In the genomic region with DNA sequence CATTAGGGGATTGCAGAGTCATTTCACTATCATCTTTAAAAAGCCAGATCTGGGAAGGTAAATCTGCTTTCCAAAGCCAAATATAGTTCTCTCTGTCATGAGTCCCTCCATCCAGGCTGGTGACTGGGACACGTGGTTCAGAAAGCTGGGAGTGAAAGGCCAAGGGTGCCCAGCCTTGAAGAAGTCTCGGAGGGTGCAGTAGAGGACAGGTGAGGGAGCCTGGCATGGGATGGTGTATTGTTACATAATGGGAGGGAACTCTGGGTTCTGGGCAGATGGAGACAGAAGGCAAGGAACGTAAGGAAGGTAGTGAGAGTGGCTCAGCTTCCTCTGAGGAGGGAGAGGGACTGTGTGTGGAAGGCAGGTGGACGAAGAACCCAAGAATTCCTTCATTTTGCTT, we compare ENCODE assay signal across 25 mouse cellular contexts. TPM values are rescaled to one million over a fixed set of nuclear protein-coding genes. Genes with fewer than 3 reads are reported as not detected.
DNase-seq lines count a peak whose midpoint lies in the region; TF ChIP-seq lines count a peak whose summit lies in the region.
"Had no signal": no experiment of that assay in that cellular context is flagged by ENCODE, and none has a peak within 500 bp of the region (broad histone marks: within the 10 kb centered on the region; RNA-seq: fewer than 3 reads in every experiment).

No protein-coding gene starts in this region.

- no peaks in the 10 kb centered on the region for H3K79me2 ChIP-seq in heart, adult 2 months (replicated peaks; ENCODE audit: control insufficient read depth, insufficient read depth, low read length)

- DNase-seq in cerebellum, adult 11-12 months = peak; percentile 57
- DNase-seq in cerebellum, postnatal 10 days = no peak
- peak; percentile 65 for DNase-seq in cerebellum, adult 9-11 months
- no peak for DNase-seq in cerebellum, adult 11 months
- DNase-seq in heart, adult 11 months = peak; percentile 91
- no peak for DNase-seq in heart, adult 2 months
- DNase-seq in brain, adult 2 months (ENCODE audit: low read depth, low spot score) = peak; percentile 64
- DNase-seq: adrenal gland, adult 8-10 months; adrenal gland, postnatal 25 days; gastrocnemius, postnatal 10 days; gastrocnemius, postnatal 36 days; heart, postnatal 10 days; heart, postnatal 36 days; kidney, adult 11 months had no signal

- H3K9ac ChIP-seq in heart, adult 2 months (ENCODE audit: low read depth, low read length) = no peak overlapping the region
- H3K9ac ChIP-seq: embryonic facial prominence, embryonic 12.5 days; embryonic facial prominence, embryonic 15.5 days; forebrain, postnatal 0 days; heart, embryonic 12.5 days; heart, embryonic 15.5 days; hindbrain, embryonic 13.5 days; intestine, embryonic 15.5 days had no signal

- H3K27ac ChIP-seq in heart, adult 2 months = no peak overlapping the region
- H3K27ac ChIP-seq: embryonic facial prominence, embryonic 12.5 days; embryonic facial prominence, embryonic 15.5 days; heart, embryonic 15.5 days; hindbrain, embryonic 10.5 days; hindbrain, embryonic 13.5 days; intestine, embryonic 15.5 days had no signal

- TF ChIP-seq CTCF in heart, adult 2 months (IDR thresholded peaks at IDR 0.05) = no peak

- intact Hi-C loops in heart, adult 2 months (cut with DNase I) = no loop called here

- H3K4me1 ChIP-seq in heart, adult 2 months (ENCODE audit: control insufficient read depth, insufficient read depth, low read length) = no peaks in the 10 kb centered on the region; the same call in 1 of the 2 replicates

- H3K27me3 ChIP-seq in heart, adult 2 months (ENCODE audit: control insufficient read depth, insufficient read depth, low read length) = 0 out of 2 replicates have a peak, but pooled peaks cover 1% of the 10 kb centered on the region

- TF ChIP-seq POLR2A in heart, adult 2 months (IDR thresholded peaks at IDR 0.05; ENCODE audit: insufficient read depth, low read depth, low read length) = no peak

- no peak for TF ChIP-seq EP300 in heart, adult 2 months (IDR thresholded peaks at IDR 0.05; ENCODE audit: insufficient read depth, low read depth, low read length)

- 72% methylated on average over 4 of the region's 4 CpGs for WGBS in heart, adult 2 months

- H3K36me3 ChIP-seq in heart, adult 2 months (ENCODE audit: control insufficient read depth, insufficient read depth, low read length) = no peaks in the 10 kb centered on the region
- H3K36me3 ChIP-seq: embryonic facial prominence, embryonic 12.5 days; embryonic facial prominence, embryonic 15.5 days; heart, embryonic 12.5 days; heart, embryonic 15.5 days; intestine, embryonic 15.5 days had no signal

- H3K4me3 ChIP-seq in heart, adult 2 months = no peak overlapping the region
- H3K4me3 ChIP-seq: embryonic facial prominence, embryonic 12.5 days; embryonic facial prominence, embryonic 15.5 days; heart, embryonic 12.5 days; heart, embryonic 15.5 days; hindbrain, embryonic 10.5 days; hindbrain, embryonic 13.5 days; intestine, embryonic 15.5 days had no signal

RNA-seq across cellular contexts. Expression of a gene that starts 5.5 kb away (rescaled TPM):
- total RNA-seq in heart, adult 2 months (2021) = 10 to 100 TPM in 1 of 2 experiments, 1 to 10 TPM in 1; 9.0 to 11.8 TPM
- 8.4 and 14.6 TPM in 2 replicates for polyA plus RNA-seq in heart, adult 2 months (2012; rRNA removed)
- total RNA-seq: common myeloid progenitor, adult 5-6 weeks; granulocyte monocyte progenitor cell, adult 5-6 weeks had no signal
- polyA plus RNA-seq: activated CD4-positive, CD25-positive, alpha-beta regulatory T cell, adult 4 months had no signal

Comparison
In these comparisons a context has a peak if more than half of its experiments do, and no peak if none do; other contexts are left out.
1. DNase-seq: peak in cerebellum, adult 11-12 months (single experiment), cerebellum, adult 9-11 months (single experiment), heart, adult 11 months (single experiment) and brain, adult 2 months (single experiment); none in cerebellum, postnatal 10 days (0 of 2), cerebellum, adult 11 months (single experiment) and heart, adult 2 months (0 of 2).